Mouse (Mus musculus): ENCODE measurements at regions not wholly inside any gene's neighbourhood (a gene's known extent, or its start where the extent isn't known, plus 50 kb on each side); places are given as distances from the start of the nearest gene placed in this dataset.

DNA sequence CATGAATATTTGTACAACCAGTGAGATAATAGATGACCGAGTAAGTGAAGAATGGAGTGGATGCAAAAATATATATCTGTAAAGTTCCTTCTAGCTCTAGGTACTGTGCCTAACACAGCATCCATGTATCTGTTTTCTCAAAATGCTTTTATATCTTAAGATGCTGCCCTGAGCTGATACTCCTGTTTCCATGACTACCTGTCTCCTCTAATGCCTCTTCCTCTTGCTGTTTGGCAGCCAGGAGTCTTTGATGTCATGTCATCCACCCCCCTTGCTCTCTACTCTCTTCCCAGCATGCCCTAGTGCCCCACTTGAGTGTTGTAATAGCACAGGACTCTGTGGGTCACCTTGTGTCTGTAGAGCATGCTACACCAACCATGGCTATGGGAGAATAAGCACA is 95.2 kb upstream of the Id4 start:
- ATAC-seq (ENCODE audit: insufficient read depth, low FRiP score), result no peak
- no peak overlapping the region for H3K9ac ChIP-seq (ENCODE audit: low read length)
- no peaks in the 10 kb centered on the region for H3K27me3 ChIP-seq (ENCODE audit: control insufficient read depth, insufficient read depth, low read length)
- 83% methylated on average over 1 of the region's 1 CpGs for WGBS
- no peak overlapping the region for H3K27ac ChIP-seq (ENCODE audit: low read length)
- no peaks in the 10 kb centered on the region for H3K36me3 ChIP-seq (ENCODE audit: control insufficient read depth, insufficient read depth, low read length)
- no peak overlapping the region for H3K4me2 ChIP-seq (ENCODE audit: low read depth, low read length)
- no peaks in the 10 kb centered on the region for H3K9me3 ChIP-seq (replicated peaks; ENCODE audit: control insufficient read depth, low read length)
- no peak overlapping the region for H3K4me3 ChIP-seq (replicated peaks; ENCODE audit: low read length)
- no peaks in the 10 kb centered on the region for H3K4me1 ChIP-seq (ENCODE audit: control insufficient read depth, insufficient read depth, low read length)

DNA sequence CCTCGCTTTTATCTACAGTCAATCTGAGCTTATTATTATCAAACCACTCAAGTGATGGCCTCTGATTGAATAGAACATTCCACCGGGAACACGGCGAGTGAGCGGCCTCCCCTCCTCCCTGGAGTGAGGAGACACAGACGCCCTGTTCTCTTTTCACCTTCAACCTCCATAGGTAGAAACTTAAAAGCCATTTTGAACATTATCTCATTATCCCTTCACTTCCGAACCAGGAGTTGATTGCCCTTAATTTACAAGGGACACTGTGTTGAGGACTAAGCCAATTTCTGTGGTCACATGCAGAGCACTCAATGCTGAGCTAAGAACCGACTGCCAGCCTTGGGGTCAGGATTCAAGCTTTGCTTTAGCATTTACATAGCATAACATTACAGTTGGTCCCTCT is 93.1 kb upstream of the Id4 start:
- no peak overlapping the region for H3K4me2 ChIP-seq (ENCODE audit: low read depth, low read length)
- ATAC-seq (ENCODE audit: insufficient read depth, low FRiP score), result no peak
- no peak overlapping the region for H3K27ac ChIP-seq (ENCODE audit: low read length)
- no peaks in the 10 kb centered on the region for H3K27me3 ChIP-seq (ENCODE audit: control insufficient read depth, insufficient read depth, low read length)
- WGBS, result 54% methylated on average over 8 of the region's 8 CpGs
- no peaks in the 10 kb centered on the region for H3K4me1 ChIP-seq (ENCODE audit: control insufficient read depth, insufficient read depth, low read length)
- no peaks in the 10 kb centered on the region for H3K9me3 ChIP-seq (replicated peaks; ENCODE audit: control insufficient read depth, low read length)
- H3K36me3 ChIP-seq (ENCODE audit: control insufficient read depth, insufficient read depth, low read length), result no peaks in the 10 kb centered on the region
- no peak overlapping the region for H3K4me3 ChIP-seq (replicated peaks; ENCODE audit: low read length)
- no peak overlapping the region for H3K9ac ChIP-seq (ENCODE audit: low read length)

DNA sequence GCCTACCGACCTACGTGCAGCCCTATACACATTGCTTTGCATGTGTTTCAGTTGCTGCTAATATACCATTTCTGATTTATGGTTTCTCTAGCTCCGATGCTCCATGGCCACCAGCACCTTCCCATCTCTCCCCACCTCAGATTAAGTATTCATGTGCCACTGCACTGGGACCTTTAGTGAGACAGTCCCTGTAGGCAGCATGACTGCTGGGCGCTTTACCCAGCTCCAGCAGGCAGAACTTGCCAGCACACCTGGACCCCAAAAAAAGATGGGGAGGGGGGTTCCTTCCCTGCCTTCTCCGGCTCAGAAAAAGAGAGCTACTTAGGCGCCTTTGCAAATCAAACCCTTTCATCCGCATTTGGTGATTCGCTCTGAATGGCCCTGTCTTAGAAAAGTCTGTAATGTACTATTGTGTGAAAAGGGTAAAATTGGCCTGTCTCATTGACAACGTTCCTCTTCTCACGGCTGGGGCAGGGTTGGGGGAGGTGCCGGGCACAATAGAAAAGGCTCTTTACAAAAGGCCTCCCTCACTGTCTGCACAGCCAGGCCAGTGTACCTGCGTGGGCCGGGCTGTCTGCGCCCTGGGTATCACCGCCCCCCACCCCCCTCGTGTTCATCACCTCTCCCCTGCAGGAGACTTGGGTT is 89.6 kb upstream of the Id4 start:
- no peaks in the 10 kb centered on the region for H3K9me3 ChIP-seq (replicated peaks; ENCODE audit: control insufficient read depth, low read length)
- no peaks in the 10 kb centered on the region for H3K36me3 ChIP-seq (ENCODE audit: control insufficient read depth, insufficient read depth, low read length)
- no peaks in the 10 kb centered on the region for H3K4me1 ChIP-seq (ENCODE audit: control insufficient read depth, insufficient read depth, low read length)
- no peak overlapping the region for H3K9ac ChIP-seq (ENCODE audit: low read length)
- H3K27ac ChIP-seq (ENCODE audit: low read length), result no peak overlapping the region
- H3K27me3 ChIP-seq (ENCODE audit: control insufficient read depth, insufficient read depth, low read length), result no peaks in the 10 kb centered on the region
- WGBS, result 49% methylated on average over 16 of the region's 16 CpGs
- H3K4me3 ChIP-seq (replicated peaks; ENCODE audit: low read length), result no peak overlapping the region
- no peak overlapping the region for H3K4me2 ChIP-seq (ENCODE audit: low read depth, low read length)
- no peak for ATAC-seq (ENCODE audit: insufficient read depth, low FRiP score)

DNA sequence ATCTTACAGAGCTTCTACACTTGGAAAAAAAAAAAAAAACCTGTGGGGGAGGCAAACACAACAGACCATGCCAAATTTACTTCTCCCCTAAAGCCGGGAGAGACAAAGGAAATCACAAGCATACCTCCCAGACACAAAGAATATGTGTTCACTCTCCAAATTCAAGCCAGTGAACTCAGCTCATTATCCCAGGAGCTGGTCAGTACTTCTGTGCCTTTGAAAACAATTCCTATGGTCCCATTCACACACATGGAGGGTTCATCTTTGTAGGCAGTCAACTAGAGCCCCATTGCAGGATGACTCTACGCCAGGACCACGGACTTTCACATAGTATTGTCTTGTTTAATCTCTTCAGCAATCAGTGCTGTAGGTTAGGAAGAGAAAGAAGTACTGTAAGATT is 89.0 kb upstream of the Id4 start:
- no peak overlapping the region for H3K9ac ChIP-seq (ENCODE audit: low read length)
- H3K27ac ChIP-seq (ENCODE audit: low read length), result no peak overlapping the region
- no peaks in the 10 kb centered on the region for H3K4me1 ChIP-seq (ENCODE audit: control insufficient read depth, insufficient read depth, low read length)
- no peaks in the 10 kb centered on the region for H3K9me3 ChIP-seq (replicated peaks; ENCODE audit: control insufficient read depth, low read length)
- 67% methylated on average over 3 of the region's 3 CpGs for WGBS
- no peak for ATAC-seq (ENCODE audit: insufficient read depth, low FRiP score)
- H3K27me3 ChIP-seq (ENCODE audit: control insufficient read depth, insufficient read depth, low read length), result no peaks in the 10 kb centered on the region
- H3K36me3 ChIP-seq (ENCODE audit: control insufficient read depth, insufficient read depth, low read length), result no peaks in the 10 kb centered on the region
- no peak overlapping the region for H3K4me3 ChIP-seq (replicated peaks; ENCODE audit: low read length)
- no peak overlapping the region for H3K4me2 ChIP-seq (ENCODE audit: low read depth, low read length)

DNA sequence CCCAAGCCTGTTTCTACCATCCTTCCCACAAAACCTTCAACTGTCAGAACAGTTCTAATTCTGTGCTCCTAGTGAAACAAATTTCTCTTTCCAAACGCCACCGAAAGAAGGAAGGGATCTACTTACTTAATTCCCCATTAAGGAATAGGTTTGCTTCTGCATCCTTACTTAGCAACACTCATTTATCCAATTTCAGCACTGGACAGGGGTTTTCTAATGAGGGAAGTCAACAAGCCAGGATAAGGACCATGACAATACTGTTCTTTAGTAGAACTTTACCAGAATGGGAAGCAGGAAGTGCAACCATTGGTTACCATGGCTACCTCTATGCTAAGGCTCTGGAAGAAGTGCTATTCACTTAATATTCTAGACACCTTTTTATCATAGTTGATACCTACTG is 68.6 kb upstream of the Id4 start:
- Histone ChIP-seq H3K4me3 (replicated peaks; ENCODE audit: low read length) (no peak overlapping the region), H3K27me3 (ENCODE audit: control insufficient read depth, insufficient read depth, low read length) (no peaks in the 10 kb centered on the region), H3K36me3 (ENCODE audit: control insufficient read depth, insufficient read depth, low read length) (no peaks in the 10 kb centered on the region), H3K4me2 (ENCODE audit: low read depth, low read length) (no peak overlapping the region), H3K4me1 (ENCODE audit: control insufficient read depth, insufficient read depth, low read length) (no peaks in the 10 kb centered on the region), H3K9ac (ENCODE audit: low read length) (no peak overlapping the region), H3K9me3 (replicated peaks; ENCODE audit: control insufficient read depth, low read length) (no peaks in the 10 kb centered on the region), H3K27ac (ENCODE audit: low read length) (no peak overlapping the region)
- no peak for ATAC-seq (ENCODE audit: insufficient read depth, low FRiP score)
- WGBS, result 84% methylated on average over 2 of the region's 2 CpGs

DNA sequence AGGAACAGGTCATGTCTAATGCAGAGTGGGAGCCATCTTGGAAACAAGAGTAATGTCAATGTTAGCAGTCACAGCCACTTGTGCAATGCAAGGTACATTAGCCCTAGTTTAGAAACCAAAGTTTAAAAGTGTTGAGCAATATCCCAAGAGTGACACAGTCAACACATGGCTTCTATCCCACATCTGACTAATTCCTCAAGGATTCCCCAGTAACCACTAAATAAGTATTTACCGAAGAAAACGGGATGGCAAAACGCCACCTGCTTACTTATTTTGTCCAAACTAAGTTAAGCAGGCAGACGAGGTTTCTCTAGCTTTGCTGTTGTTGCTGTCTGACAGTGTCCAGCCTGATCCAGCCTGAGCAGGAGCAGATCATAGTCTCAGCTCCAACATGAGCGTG is 67.1 kb upstream of the Id4 start:
- H3K4me1 ChIP-seq (ENCODE audit: control insufficient read depth, insufficient read depth, low read length), result no peaks in the 10 kb centered on the region
- no peak overlapping the region for H3K4me2 ChIP-seq (ENCODE audit: low read depth, low read length)
- H3K9ac ChIP-seq (ENCODE audit: low read length), result no peak overlapping the region
- no peaks in the 10 kb centered on the region for H3K27me3 ChIP-seq (ENCODE audit: control insufficient read depth, insufficient read depth, low read length)
- ATAC-seq (ENCODE audit: insufficient read depth, low FRiP score), result no peak
- no peaks in the 10 kb centered on the region for H3K36me3 ChIP-seq (ENCODE audit: control insufficient read depth, insufficient read depth, low read length)
- no peak overlapping the region for H3K27ac ChIP-seq (ENCODE audit: low read length)
- 82% methylated on average over 5 of the region's 5 CpGs for WGBS
- H3K4me3 ChIP-seq (replicated peaks; ENCODE audit: low read length), result no peak overlapping the region
- no peaks in the 10 kb centered on the region for H3K9me3 ChIP-seq (replicated peaks; ENCODE audit: control insufficient read depth, low read length)

DNA sequence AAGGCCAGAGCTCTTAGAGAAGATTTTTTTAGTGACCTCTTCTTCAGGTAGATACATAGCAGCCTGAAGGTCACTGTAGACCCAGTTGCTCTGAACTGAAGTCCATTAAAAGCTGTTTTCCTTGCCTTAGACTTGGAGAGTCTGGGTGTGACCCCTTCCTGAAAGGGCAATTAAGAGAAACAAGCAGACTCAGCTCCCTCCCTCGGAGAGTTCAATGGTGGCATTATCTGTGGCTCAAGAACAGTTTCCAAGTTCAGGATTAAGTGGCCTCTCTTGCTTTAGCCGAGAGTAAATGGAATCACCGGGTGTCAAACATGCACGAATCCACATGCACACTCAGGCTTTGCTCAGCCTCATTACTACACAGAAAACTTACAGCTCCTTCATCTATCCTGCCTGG is 53.2 kb upstream of the Id4 start:
- Histone ChIP-seq H3K36me3 (ENCODE audit: control insufficient read depth, insufficient read depth, low read length) (no peaks in the 10 kb centered on the region), H3K27me3 (ENCODE audit: control insufficient read depth, insufficient read depth, low read length) (no peaks in the 10 kb centered on the region), H3K4me3 (replicated peaks; ENCODE audit: low read length) (no peak overlapping the region), H3K4me2 (ENCODE audit: low read depth, low read length) (no peak overlapping the region), H3K9me3 (replicated peaks; ENCODE audit: control insufficient read depth, low read length) (no peaks in the 10 kb centered on the region), H3K9ac (ENCODE audit: low read length) (no peak overlapping the region), H3K27ac (ENCODE audit: low read length) (no peak overlapping the region), H3K4me1 (ENCODE audit: control insufficient read depth, insufficient read depth, low read length) (no peaks in the 10 kb centered on the region)
- WGBS, result 53% methylated on average over 4 of the region's 4 CpGs
- ATAC-seq (ENCODE audit: insufficient read depth, low FRiP score), result no peak
